Mouse (Mus musculus) olfactory bulb, adult 2 months (tissue): Measurements from ENCODE around the gene Naa25. TPM values are rescaled to one million over a fixed set of nuclear protein-coding genes. Genes with fewer than 3 reads are reported as not detected.

Experiments used
- H3K27ac ChIP-seq: fragments of 200-500 bp; 2 replicates; pipeline ENCODE4 v1.5.1; 2012; ENCODE audit warnings: low read depth, low read length; ENCODE audit not compliant: insufficient read depth
- H3K4me1 ChIP-seq: fragments of 200-500 bp; 2 replicates; pipeline ENCODE4 v1.6.1; 2012; ENCODE audit warnings: low read length; ENCODE audit not compliant: control insufficient read depth, insufficient read depth
- H3K4me3 ChIP-seq: fragments of 200-500 bp; 2 replicates; pipeline ENCODE4 v1.5.1; 2012; ENCODE audit warnings: mild to moderate bottlenecking, low read depth, low read length, moderate library complexity; ENCODE audit not compliant: insufficient read depth
- CTCF ChIP-seq: fragments of 200-500 bp; IDR thresholded peaks from 2 replicates; pipeline ENCODE4 v1.5.1; 2012; ENCODE audit warnings: low read depth, mild to moderate bottlenecking, low read length, moderate library complexity; ENCODE audit not compliant: insufficient read depth
- POLR2A ChIP-seq: fragments of 200-500 bp; IDR thresholded peaks from 2 replicates; pipeline ENCODE4 v1.6.1; 2012; ENCODE audit warnings: mild to moderate bottlenecking, low read depth, low read length, moderate library complexity; ENCODE audit not compliant: insufficient read depth
- WGBS: fragments of 180-500 bp; shearing (Covaris S2); methylation state at CpG from one replicate; pipeline ENCODE4 v1.1.7; 2018; 5-methylcytosine and 5-hydroxymethylcytosine counted together
- polyA plus RNA-seq: library from polyadenylated mRNA; stranded (reverse); fragments of >200 nt; gene quantifications from 2 replicates; pipeline ENCODE4 v1.2.4, GENCODE M21; 2012; ENCODE audit warnings: low replicate concordance; ENCODE audit not compliant: missing spikeins, insufficient read depth, insufficient read length

Gene Naa25
- polyA plus RNA-seq, 1 experiment = not detected

GRCm38 (mm10) chr5:121455510-121456265 lies 58.0 kb downstream of the Naa25 start:
- Histone ChIP-seq H3K4me3 (no peak overlapping the region), H3K27ac (no peak overlapping the region), H3K4me1 (peaks cover 9% of the 10 kb centered on the region)
- TF ChIP-seq POLR2A = no peak
- TF ChIP-seq CTCF = no peak
- 82% methylated on average over 9 of the region's 9 CpGs for WGBS

GRCm38 (mm10) chr5:121461339-121462170 lies 63.8 kb downstream of the Naa25 start:
- no peak for TF ChIP-seq POLR2A
- no peak for TF ChIP-seq CTCF
- no peak overlapping the region for H3K27ac ChIP-seq
- WGBS = 52% methylated on average over 4 of the region's 4 CpGs

GRCm38 (mm10) chr5:121462171-121462502 lies 64.4 kb downstream of the Naa25 start:
- Histone ChIP-seq H3K4me1 (no peaks in the 10 kb centered on the region), H3K27ac (no peak overlapping the region), H3K4me3 (no peak overlapping the region)
- 19% methylated on average over 1 of the region's 1 CpGs for WGBS
- TF ChIP-seq CTCF (no peak), POLR2A (no peak)

More at GRCm38 (mm10) chr5:121461339-121462170, 63.8 kb downstream of the Naa25 start:
- H3K4me3 ChIP-seq = no peak overlapping the region
- no peaks in the 10 kb centered on the region for H3K4me1 ChIP-seq

- WGBS = 79% methylated on average over 5 of the region's 5 CpGs
- Histone ChIP-seq H3K27ac (no peak overlapping the region), H3K4me1 (no peaks in the 10 kb centered on the region), H3K4me3 (no peak overlapping the region)
- TF ChIP-seq CTCF (no peak), POLR2A (no peak)
Measured at GRCm38 (mm10) chr5:121462967-121463366, 65.2 kb downstream of the Naa25 start.

- no peak for TF ChIP-seq POLR2A
- no peak for TF ChIP-seq CTCF
- no peaks in the 10 kb centered on the region for H3K4me1 ChIP-seq
- H3K4me3 ChIP-seq = no peak overlapping the region
- no peak overlapping the region for H3K27ac ChIP-seq
- WGBS = 71% methylated on average over 5 of the region's 5 CpGs
Measured at GRCm38 (mm10) chr5:121463601-121464250, 66.0 kb downstream of the Naa25 start.

GRCm38 (mm10) chr5:121469566-121469965 lies 71.8 kb downstream of the Naa25 start:
- H3K27ac ChIP-seq = no peak overlapping the region
- H3K4me3 ChIP-seq = no peak overlapping the region
- 53% methylated on average over 3 of the region's 3 CpGs for whole genome bisulfite sequencing
- no peaks in the 10 kb centered on the region for H3K4me1 ChIP-seq
- TF ChIP-seq CTCF = no peak
- no peak for TF ChIP-seq POLR2A

GRCm38 (mm10) chr5:121472411-121472810 lies 74.7 kb downstream of the Naa25 start:
- 98% methylated on average over 2 of the region's 2 CpGs for WGBS

GRCm38 (mm10) chr5:121474610-121475009 lies 76.9 kb downstream of the Naa25 start:
- no peak overlapping the region for H3K4me3 ChIP-seq
- WGBS = 71% methylated on average over 7 of the region's 7 CpGs
- H3K27ac ChIP-seq = no peak overlapping the region
- H3K4me1 ChIP-seq = no peaks in the 10 kb centered on the region
- TF ChIP-seq POLR2A = no peak
- TF ChIP-seq CTCF = no peak

More at GRCm38 (mm10) chr5:121472411-121472810, 74.7 kb downstream of the Naa25 start:
- no peak overlapping the region for H3K4me3 ChIP-seq
- no peaks in the 10 kb centered on the region for H3K4me1 ChIP-seq
- H3K27ac ChIP-seq = no peak overlapping the region
- TF ChIP-seq CTCF = no peak
- no peak for TF ChIP-seq POLR2A

GRCm38 (mm10) chr5:121476040-121476439 lies 78.3 kb downstream of the Naa25 start:
- 83% methylated on average over 1 of the region's 1 CpGs for WGBS
- H3K4me3 ChIP-seq = no peak overlapping the region
- no peak overlapping the region for H3K27ac ChIP-seq
- H3K4me1 ChIP-seq = no peaks in the 10 kb centered on the region
- no peak for TF ChIP-seq CTCF
- TF ChIP-seq POLR2A = no peak
